ENCODE assay signal across 10 mouse cellular contexts in genomic region chr8:70648164-70648442, GRCm38 (mm10). TPM values are rescaled to one million over a fixed set of nuclear protein-coding genes. Genes with fewer than 3 reads are reported as not detected.
A peak's percentile ranks its signal among the peaks of the same experiment; 100 is the strongest.
DNase-seq lines count a peak whose midpoint lies in the region; ATAC-seq and TF ChIP-seq lines count a peak whose summit lies in the region.
"Had no signal": no experiment of that assay in that cellular context is flagged by ENCODE, and none has a peak within 500 bp of the region (broad histone marks: within the 10 kb centered on the region; RNA-seq: fewer than 3 reads in every experiment).

No protein-coding gene starts in this region.

- H3K9me3 ChIP-seq in forebrain, embryonic 10.5 days: no peaks in the 10 kb centered on the region
- H3K9me3 ChIP-seq in forebrain, embryonic 13.5 days (replicated peaks): no peaks in the 10 kb centered on the region
- no peaks in the 10 kb centered on the region for H3K9me3 ChIP-seq in kidney, postnatal 0 days (replicated peaks; ENCODE audit: low read length)
- no peaks in the 10 kb centered on the region for H3K9me3 ChIP-seq in neural tube, embryonic 13.5 days
- H3K9me3 ChIP-seq: limb, embryonic 13.5 days had no signal

- no peak overlapping the region for H3K4me2 ChIP-seq in forebrain, embryonic 13.5 days
- no peak overlapping the region for H3K4me2 ChIP-seq in kidney, postnatal 0 days (ENCODE audit: low read length)
- no peak overlapping the region for H3K4me2 ChIP-seq in neural tube, embryonic 13.5 days
- H3K4me2 ChIP-seq: limb, embryonic 13.5 days had no signal

- WGBS in forebrain, embryonic 10.5 days: 23% methylated on average over 1 of the region's 1 CpGs
- 33% methylated on average over 1 of the region's 1 CpGs for WGBS in forebrain, embryonic 13.5 days
- 31% methylated on average over 1 of the region's 1 CpGs for WGBS in kidney, adult 2 months
- WGBS in kidney, postnatal 0 days: 13% methylated on average over 1 of the region's 1 CpGs
- WGBS in neural tube, embryonic 13.5 days: 42% methylated on average over 1 of the region's 1 CpGs

- no peak for TF ChIP-seq POLR2A in kidney, adult 2 months (IDR thresholded peaks at IDR 0.05; ENCODE audit: low read depth, low read length)

- ATAC-seq in forebrain, embryonic 13.5 days: no peak
- ATAC-seq in kidney, postnatal 0 days (replicated peaks; ENCODE audit: low FRiP score, low read depth): no peak
- no peak for ATAC-seq in neural tube, embryonic 13.5 days (ENCODE audit: low read depth)

- H3K4me1 ChIP-seq in forebrain, embryonic 10.5 days: peaks cover 55% of the 10 kb centered on the region
- H3K4me1 ChIP-seq in forebrain, embryonic 13.5 days: peaks cover 35% of the 10 kb centered on the region
- peaks cover 47% of the 10 kb centered on the region for H3K4me1 ChIP-seq in kidney, adult 2 months (ENCODE audit: control insufficient read depth, insufficient read depth, low read length)
- peaks cover 43% of the 10 kb centered on the region for H3K4me1 ChIP-seq in kidney, postnatal 0 days (replicated peaks; ENCODE audit: insufficient read depth, low read length)
- H3K4me1 ChIP-seq in neural tube, embryonic 13.5 days (replicated peaks): peaks cover 73% of the 10 kb centered on the region

- no peak for DNase-seq in forebrain, embryonic 10.5 days (ENCODE audit: extremely low spot score, low spot score)
- DNase-seq in kidney, adult 2 months: peak; percentile 75
- DNase-seq in kidney, adult 18-20 months: no peak
- no peak for DNase-seq in kidney, postnatal 0 days (ENCODE audit: low spot score)
- DNase-seq in testis, postnatal 10 days (ENCODE audit: low spot score): no peak
- DNase-seq in right cerebral cortex, postnatal 25 days: no peak

- H3K4me3 ChIP-seq in forebrain, embryonic 10.5 days: no peak overlapping the region
- no peak overlapping the region for H3K4me3 ChIP-seq in forebrain, embryonic 13.5 days
- no peak overlapping the region for H3K4me3 ChIP-seq in kidney, adult 2 months (ENCODE audit: insufficient read depth, low read depth, low read length)
- H3K4me3 ChIP-seq in kidney, postnatal 0 days (replicated peaks; ENCODE audit: low read depth, low read length): no peak overlapping the region
- H3K4me3 ChIP-seq in neural tube, embryonic 13.5 days: no peak overlapping the region
- H3K4me3 ChIP-seq: limb, embryonic 13.5 days had no signal

- peak overlapping the region; percentile 76 for H3K27ac ChIP-seq in forebrain, embryonic 10.5 days
- H3K27ac ChIP-seq in forebrain, embryonic 13.5 days: no peak overlapping the region
- H3K27ac ChIP-seq in kidney, adult 2 months (ENCODE audit: insufficient read depth, low read depth, low read length): peak overlapping the region; percentile 72
- peak overlapping the region; percentile 67; the same call in 1 of the 2 replicates for H3K27ac ChIP-seq in kidney, postnatal 0 days
- peak overlapping the region; percentile 90; the same call in 1 of the 2 replicates for H3K27ac ChIP-seq in neural tube, embryonic 13.5 days (replicated peaks)

- H3K9ac ChIP-seq in forebrain, embryonic 13.5 days: no peak overlapping the region
- H3K9ac ChIP-seq in kidney, postnatal 0 days (ENCODE audit: low read depth, low read length): no peak overlapping the region
- peak overlapping the region; percentile 14; the same call in 1 of the 2 replicates for H3K9ac ChIP-seq in neural tube, embryonic 13.5 days

- TF ChIP-seq CTCF in kidney, adult 2 months (conservative IDR thresholded peaks at IDR 0.05; ENCODE audit: insufficient read depth, insufficient read length, low read depth, low read length): no peak
- TF ChIP-seq CTCF in kidney, postnatal 0 days (IDR thresholded peaks at IDR 0.05; ENCODE audit: low read depth): no peak

- no peaks in the 10 kb centered on the region for H3K27me3 ChIP-seq in forebrain, embryonic 10.5 days (ENCODE audit: poor library complexity, severe bottlenecking)
- no peaks in the 10 kb centered on the region for H3K27me3 ChIP-seq in forebrain, embryonic 13.5 days
- H3K27me3 ChIP-seq in kidney, adult 2 months (replicated peaks; ENCODE audit: control insufficient read depth, insufficient read depth, low read length): no peaks in the 10 kb centered on the region
- no peaks in the 10 kb centered on the region for H3K27me3 ChIP-seq in kidney, postnatal 0 days (ENCODE audit: insufficient read depth, low read length)
- no peaks in the 10 kb centered on the region for H3K27me3 ChIP-seq in neural tube, embryonic 13.5 days
- H3K27me3 ChIP-seq: limb, embryonic 13.5 days had no signal

- peaks cover 44% of the 10 kb centered on the region for H3K36me3 ChIP-seq in forebrain, embryonic 10.5 days (replicated peaks)
- H3K36me3 ChIP-seq in forebrain, embryonic 13.5 days (ENCODE audit: poor library complexity, severe bottlenecking): peaks cover 38% of the 10 kb centered on the region
- H3K36me3 ChIP-seq in kidney, adult 2 months (ENCODE audit: control insufficient read depth, insufficient read depth, low read length): peaks cover 5% of the 10 kb centered on the region
- peaks cover 26% of the 10 kb centered on the region for H3K36me3 ChIP-seq in kidney, postnatal 0 days (ENCODE audit: insufficient read depth, low read length)
- peaks cover 41% of the 10 kb centered on the region for H3K36me3 ChIP-seq in neural tube, embryonic 13.5 days

RNA-seq across cellular contexts. Expression of gene Pgpep1, which starts 12.1 kb away (rescaled TPM):
- polyA plus RNA-seq in forebrain, embryonic 10.5 days (2016; fragmentation: Nextera tagmentation; extraction: Ambion mirVana): 40.5 and 49.3 TPM in 2 replicates
- polyA plus RNA-seq in forebrain, embryonic 13.5 days (2015; fragmentation: Nextera tagmentation; extraction: Ambion mirVana): 64.6 and 80.8 TPM in 2 replicates
- polyA plus RNA-seq in kidney, adult 2 months (2012; rRNA removed): 296 TPM in 2 replicates
- polyA plus RNA-seq in kidney, postnatal 0 days (2015; fragmentation: Nextera tagmentation; extraction: Ambion mirVana): 84.2 and 87.5 TPM in 2 replicates
- polyA plus RNA-seq in neural tube, embryonic 13.5 days (2015; fragmentation: Nextera tagmentation; extraction: Ambion mirVana): 102 and 108 TPM in 2 replicates

RNA-seq across cellular contexts. Expression of gene Gdf15, which starts 15.8 kb away (rescaled TPM):
- not detected in 2 replicates for polyA plus RNA-seq in forebrain, embryonic 10.5 days (2016; fragmentation: Nextera tagmentation; extraction: Ambion mirVana)
- 0.15 TPM in 1 of 2 replicates, not detected in the other for polyA plus RNA-seq in forebrain, embryonic 13.5 days (2015; fragmentation: Nextera tagmentation; extraction: Ambion mirVana)
- polyA plus RNA-seq in kidney, adult 2 months (2012; rRNA removed): 11.2 and 17.8 TPM in 2 replicates
- 3.0 and 3.2 TPM in 2 replicates for polyA plus RNA-seq in kidney, postnatal 0 days (2015; fragmentation: Nextera tagmentation; extraction: Ambion mirVana)
- not detected in 2 replicates for polyA plus RNA-seq in neural tube, embryonic 13.5 days (2015; fragmentation: Nextera tagmentation; extraction: Ambion mirVana)
- polyA plus RNA-seq: embryonic facial prominence, embryonic 11.5 days; limb, embryonic 13.5 days had no signal

RNA-seq across cellular contexts. Expression of gene Lsm4, which starts 24.9 kb away (rescaled TPM):
- 336 and 339 TPM in 2 replicates for polyA plus RNA-seq in forebrain, embryonic 10.5 days (2016; fragmentation: Nextera tagmentation; extraction: Ambion mirVana)
- 238 and 239 TPM in 2 replicates for polyA plus RNA-seq in forebrain, embryonic 13.5 days (2015; fragmentation: Nextera tagmentation; extraction: Ambion mirVana)
- 106 and 120 TPM in 2 replicates for polyA plus RNA-seq in kidney, adult 2 months (2012; rRNA removed)
- 243 and 281 TPM in 2 replicates for polyA plus RNA-seq in kidney, postnatal 0 days (2015; fragmentation: Nextera tagmentation; extraction: Ambion mirVana)
- 214 and 215 TPM in 2 replicates for polyA plus RNA-seq in neural tube, embryonic 13.5 days (2015; fragmentation: Nextera tagmentation; extraction: Ambion mirVana)

RNA-seq across cellular contexts. Expression of gene Lrrc25, which starts 32.1 kb away (rescaled TPM):
- polyA plus RNA-seq in forebrain, embryonic 10.5 days (2016; fragmentation: Nextera tagmentation; extraction: Ambion mirVana): 0.49 and 0.87 TPM in 2 replicates
- polyA plus RNA-seq in forebrain, embryonic 13.5 days (2015; fragmentation: Nextera tagmentation; extraction: Ambion mirVana): 0.65 and 0.68 TPM in 2 replicates
- 3.2 and 3.5 TPM in 2 replicates for polyA plus RNA-seq in kidney, adult 2 months (2012; rRNA removed)
- polyA plus RNA-seq in kidney, postnatal 0 days (2015; fragmentation: Nextera tagmentation; extraction: Ambion mirVana): 1.9 and 2.8 TPM in 2 replicates
- 1.5 and 1.8 TPM in 2 replicates for polyA plus RNA-seq in neural tube, embryonic 13.5 days (2015; fragmentation: Nextera tagmentation; extraction: Ambion mirVana)

RNA-seq across cellular contexts. Expression of gene Ssbp4, which starts 39.4 kb away (rescaled TPM):
- 74.4 and 84.1 TPM in 2 replicates for polyA plus RNA-seq in forebrain, embryonic 10.5 days (2016; fragmentation: Nextera tagmentation; extraction: Ambion mirVana)
- polyA plus RNA-seq in forebrain, embryonic 13.5 days (2015; fragmentation: Nextera tagmentation; extraction: Ambion mirVana): 81.9 and 101 TPM in 2 replicates
- 84.9 and 123 TPM in 2 replicates for polyA plus RNA-seq in kidney, adult 2 months (2012; rRNA removed)
- polyA plus RNA-seq in kidney, postnatal 0 days (2015; fragmentation: Nextera tagmentation; extraction: Ambion mirVana): 166 and 188 TPM in 2 replicates
- polyA plus RNA-seq in neural tube, embryonic 13.5 days (2015; fragmentation: Nextera tagmentation; extraction: Ambion mirVana): 117 and 141 TPM in 2 replicates
